In the genomic region with DNA sequence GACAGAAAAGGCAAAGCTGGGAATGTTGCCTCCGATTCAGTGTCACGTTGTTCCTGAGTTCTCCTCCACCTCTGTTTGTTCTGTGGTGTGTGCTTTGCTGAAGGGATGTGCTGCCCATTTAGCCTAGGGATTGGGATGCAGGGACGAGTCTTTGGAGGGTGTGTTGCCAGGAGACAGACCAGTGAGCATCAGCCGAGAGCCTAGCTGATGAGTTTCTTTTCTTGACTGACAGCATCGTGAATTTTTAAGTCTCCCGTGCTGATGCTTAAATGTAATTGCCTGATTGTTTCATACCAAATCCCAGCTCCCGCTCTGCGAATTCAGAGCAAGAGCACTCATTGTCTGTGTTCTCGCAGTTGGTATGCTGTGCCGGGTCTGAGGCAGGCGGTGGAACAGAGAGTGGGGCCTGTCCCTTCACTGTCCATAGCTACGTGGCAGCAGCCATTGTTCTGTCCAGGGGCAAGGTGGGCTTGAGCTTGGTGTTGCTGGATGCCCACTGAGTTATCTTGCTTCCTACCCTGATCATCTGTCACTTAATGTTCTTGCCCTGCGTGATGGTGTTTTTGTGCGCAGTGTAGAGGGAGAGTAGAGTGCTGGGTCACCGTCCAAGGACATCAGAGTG, we compare ENCODE assay signal across 12 mouse cellular contexts.
DNase-seq lines count a peak whose midpoint lies in the region; ATAC-seq and TF ChIP-seq lines count a peak whose summit lies in the region.
"Had no signal": no experiment of that assay in that cellular context is flagged by ENCODE, and none has a peak within 500 bp of the region (broad histone marks: within the 10 kb centered on the region; RNA-seq: fewer than 3 reads in every experiment).

No protein-coding gene starts in this region.

- no peak for TF ChIP-seq CTCF in layer of hippocampus, adult 2 months (conservative IDR thresholded peaks at IDR 0.05)

- peaks cover 42% of the 10 kb centered on the region for H3K4me1 ChIP-seq in forebrain, embryonic 15.5 days
- peaks cover 68% of the 10 kb centered on the region for H3K4me1 ChIP-seq in limb, embryonic 10.5 days
- peaks cover 27% of the 10 kb centered on the region for H3K4me1 ChIP-seq in neural tube, embryonic 14.5 days (ENCODE audit: control insufficient read depth, insufficient read depth, low read length)
- H3K4me1 ChIP-seq: megakaryocyte, embryonic 14.5 days had no signal

- no peaks in the 10 kb centered on the region for H3K9me3 ChIP-seq in forebrain, embryonic 15.5 days
- H3K9me3 ChIP-seq in limb, embryonic 10.5 days (replicated peaks), result no peaks in the 10 kb centered on the region
- no peaks in the 10 kb centered on the region for H3K9me3 ChIP-seq in neural tube, embryonic 14.5 days (ENCODE audit: control insufficient read depth, low read length)
- H3K9me3 ChIP-seq: megakaryocyte, embryonic 14.5 days had no signal

- peak overlapping the region; percentile 74 for H3K27ac ChIP-seq in layer of hippocampus, adult 2 months
- H3K27ac ChIP-seq in forebrain, embryonic 15.5 days (replicated peaks), result peak overlapping the region; percentile 51
- 0 out of 2 replicates have a peak overlapping the region, but pooled peaks have one; percentile 22 for H3K27ac ChIP-seq in limb, embryonic 10.5 days
- H3K27ac ChIP-seq in neural tube, embryonic 14.5 days (ENCODE audit: low read depth, low read length), result peak overlapping the region; percentile 78
- H3K27ac ChIP-seq: heart, adult 2 months; kidney, postnatal 0 days had no signal

- H3K4me3 ChIP-seq in layer of hippocampus, adult 2 months, result no peak overlapping the region
- H3K4me3 ChIP-seq in forebrain, embryonic 15.5 days, result no peak overlapping the region
- no peak overlapping the region for H3K4me3 ChIP-seq in limb, embryonic 10.5 days
- H3K4me3 ChIP-seq in neural tube, embryonic 14.5 days (ENCODE audit: low read depth, low read length), result no peak overlapping the region
- H3K4me3 ChIP-seq: heart, adult 2 months; megakaryocyte, embryonic 14.5 days had no signal

- H3K4me2 ChIP-seq in forebrain, embryonic 15.5 days (replicated peaks), result no peak overlapping the region
- H3K4me2 ChIP-seq in neural tube, embryonic 14.5 days (ENCODE audit: low read depth, low read length), result no peak overlapping the region

- 0 out of 2 replicates have a peak overlapping the region, but pooled peaks have one; percentile 8 for H3K9ac ChIP-seq in forebrain, embryonic 15.5 days (replicated peaks)
- no peak overlapping the region for H3K9ac ChIP-seq in neural tube, embryonic 14.5 days (replicated peaks; ENCODE audit: low read depth, low read length)

- no peak for ATAC-seq in forebrain, embryonic 15.5 days (replicated peaks)
- peak; percentile 54; the same call in 1 of the 2 replicates for ATAC-seq in neural tube, embryonic 14.5 days (ENCODE audit: low read depth)
- ATAC-seq: intestine, embryonic 16.5 days had no signal

- WGBS in forebrain, embryonic 15.5 days, result 38% methylated on average over 15 of the region's 15 CpGs
- 92% methylated on average over 15 of the region's 15 CpGs for WGBS in limb, embryonic 10.5 days
- WGBS in neural tube, embryonic 14.5 days, result 41% methylated on average over 15 of the region's 15 CpGs

- no peaks in the 10 kb centered on the region for H3K27me3 ChIP-seq in forebrain, embryonic 15.5 days
- H3K27me3 ChIP-seq in limb, embryonic 10.5 days (ENCODE audit: low read depth, poor library complexity, severe bottlenecking), result no peaks in the 10 kb centered on the region
- no peaks in the 10 kb centered on the region for H3K27me3 ChIP-seq in neural tube, embryonic 14.5 days (ENCODE audit: control insufficient read depth, insufficient read depth, low read length)

- no peaks in the 10 kb centered on the region for H3K36me3 ChIP-seq in forebrain, embryonic 15.5 days
- no peaks in the 10 kb centered on the region for H3K36me3 ChIP-seq in limb, embryonic 10.5 days
- no peaks in the 10 kb centered on the region for H3K36me3 ChIP-seq in neural tube, embryonic 14.5 days (ENCODE audit: control insufficient read depth, insufficient read depth, low read length)

- intact Hi-C loops in heart, postnatal 14 days (cut with DNase I), result loop anchor here (5.0 to 10.0 kb wide), 4 partner anchors 137 to 830 kb away; no protein-coding TSS in a partner anchor

- DNase-seq in layer of hippocampus, adult 2 months (ENCODE audit: low spot score in 2 of 2), result peak in 1 of 2 experiments; percentile 17
- no peak for DNase-seq in layer of hippocampus, postnatal 14 days (ENCODE audit: low spot score in 2 of 2)
- DNase-seq in limb, embryonic 10.5 days (ENCODE audit: low spot score), result no peak
- no peak for DNase-seq in heart, postnatal 14 days
- no peak for DNase-seq in lung, postnatal 10 days
- DNase-seq: cerebellum, adult 11-12 months; heart, adult 2 months had no signal

Comparison
In these comparisons a context has a peak if more than half of its experiments do, and no peak if none do; other contexts are left out.
1. H3K27ac ChIP-seq: peak in every context shown above with its lines; median percentile 78 in neural tube, embryonic 14.5 days; 74 in layer of hippocampus, adult 2 months; 51 in forebrain, embryonic 15.5 days; 22 in limb, embryonic 10.5 days.